In the genomic region with DNA sequence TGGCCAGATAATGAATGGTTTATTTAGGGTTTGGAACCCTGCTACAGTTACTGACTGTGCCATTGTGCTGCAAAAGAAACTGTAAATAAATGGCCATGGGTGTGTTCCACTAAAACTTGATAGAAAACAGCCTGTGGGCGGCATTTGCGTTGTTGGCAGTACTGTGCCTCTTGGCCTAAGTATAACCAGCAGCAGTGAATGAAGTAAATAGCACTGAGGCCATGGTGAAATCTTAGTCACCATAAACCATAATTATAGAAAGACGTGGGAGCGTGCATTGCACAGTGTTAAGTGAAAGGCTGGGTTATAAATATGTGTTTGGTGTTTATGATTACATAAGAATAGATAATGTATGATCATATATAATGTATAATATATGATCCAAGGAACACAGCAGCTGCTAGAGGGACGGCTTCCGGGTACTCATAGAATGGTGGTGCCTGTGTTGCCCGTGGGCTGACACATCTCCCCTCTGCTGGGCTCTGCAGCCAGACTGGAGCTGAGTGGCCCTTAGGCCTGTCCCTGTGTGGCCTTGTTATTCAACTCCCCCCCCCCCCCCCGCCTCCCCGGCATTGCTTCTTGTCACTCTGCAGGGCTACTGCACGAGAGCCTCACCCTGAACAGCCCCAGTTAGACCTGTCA, we compare ENCODE assay signal across 16 mouse cellular contexts. TPM values are rescaled to one million over a fixed set of nuclear protein-coding genes. Genes with fewer than 3 reads are reported as not detected.
DNase-seq lines count a peak whose midpoint lies in the region; ATAC-seq lines count a peak whose summit lies in the region.
"Had no signal": no experiment of that assay in that cellular context is flagged by ENCODE, and none has a peak within 500 bp of the region (broad histone marks: within the 10 kb centered on the region; RNA-seq: fewer than 3 reads in every experiment).

No protein-coding gene starts in this region.

- H3K9me3 ChIP-seq in heart, embryonic 12.5 days (replicated peaks) = no peaks in the 10 kb centered on the region
- H3K9me3 ChIP-seq in liver, embryonic 13.5 days (replicated peaks) = no peaks in the 10 kb centered on the region
- no peaks in the 10 kb centered on the region for H3K9me3 ChIP-seq in liver, embryonic 11.5 days (ENCODE audit: control insufficient read depth, low read length)
- H3K9me3 ChIP-seq: embryonic facial prominence, embryonic 12.5 days; hindbrain, embryonic 13.5 days; liver, embryonic 15.5 days had no signal

- no peak overlapping the region for H3K27ac ChIP-seq in heart, embryonic 12.5 days (ENCODE audit: poor library complexity, severe bottlenecking)
- H3K27ac ChIP-seq in liver, embryonic 13.5 days = 0 out of 2 replicates have a peak overlapping the region, but pooled peaks have one; percentile 18
- no peak overlapping the region for H3K27ac ChIP-seq in liver, embryonic 11.5 days (ENCODE audit: low read depth, low read length)
- H3K27ac ChIP-seq: embryonic facial prominence, embryonic 12.5 days; hindbrain, embryonic 13.5 days had no signal

- peak overlapping the region; percentile 27; the same call in 1 of the 2 replicates for H3K9ac ChIP-seq in heart, embryonic 12.5 days
- H3K9ac ChIP-seq in liver, embryonic 13.5 days = no peak overlapping the region
- H3K9ac ChIP-seq in liver, embryonic 11.5 days (ENCODE audit: low read depth, low read length) = no peak overlapping the region
- H3K9ac ChIP-seq: embryonic facial prominence, embryonic 12.5 days; liver, embryonic 15.5 days had no signal

- peak overlapping the region; percentile 46; the same call in 1 of the 2 replicates for H3K4me2 ChIP-seq in heart, embryonic 12.5 days
- 0 out of 2 replicates have a peak overlapping the region, but pooled peaks have one; percentile 17 for H3K4me2 ChIP-seq in liver, embryonic 13.5 days
- H3K4me2 ChIP-seq in liver, embryonic 11.5 days = no peak overlapping the region
- H3K4me2 ChIP-seq: embryonic facial prominence, embryonic 12.5 days; hindbrain, embryonic 13.5 days had no signal

- WGBS in heart, embryonic 12.5 days = 63% methylated on average over 9 of the region's 10 CpGs
- 57% methylated on average over 10 of the region's 10 CpGs for WGBS in liver, embryonic 13.5 days (ENCODE audit: insufficient replicate concordance)
- 67% methylated on average over 10 of the region's 10 CpGs for WGBS in liver, embryonic 11.5 days

- no peaks in the 10 kb centered on the region for H3K36me3 ChIP-seq in heart, embryonic 12.5 days
- H3K36me3 ChIP-seq in liver, embryonic 13.5 days = no peaks in the 10 kb centered on the region
- H3K36me3 ChIP-seq in liver, embryonic 11.5 days (ENCODE audit: control insufficient read depth, insufficient read depth, low read length) = no peaks in the 10 kb centered on the region
- H3K36me3 ChIP-seq: liver, embryonic 15.5 days had no signal

- ATAC-seq in heart, embryonic 12.5 days (ENCODE audit: insufficient number of reproducible peaks, low FRiP score) = no peak
- no peak for ATAC-seq in liver, embryonic 13.5 days (ENCODE audit: low read depth)
- no peak for ATAC-seq in liver, embryonic 11.5 days (replicated peaks; ENCODE audit: low FRiP score)

- H3K27me3 ChIP-seq in heart, embryonic 12.5 days (replicated peaks) = no peaks in the 10 kb centered on the region
- 0 out of 2 replicates have a peak, but pooled peaks cover 3% of the 10 kb centered on the region for H3K27me3 ChIP-seq in liver, embryonic 13.5 days
- no peaks in the 10 kb centered on the region for H3K27me3 ChIP-seq in liver, embryonic 11.5 days (replicated peaks; ENCODE audit: control insufficient read depth, insufficient read depth, low read length)
- H3K27me3 ChIP-seq: embryonic facial prominence, embryonic 12.5 days; hindbrain, embryonic 13.5 days; liver, embryonic 15.5 days had no signal

- DNase-seq in adrenal gland, postnatal 14 days = peak; percentile 27
- DNase-seq in adrenal gland, postnatal 10 days = no peak
- no peak for DNase-seq in heart, postnatal 36 days
- DNase-seq in liver, embryonic 13.5 days = no peak
- DNase-seq in liver, embryonic 11.5 days (ENCODE audit: low spot score) = no peak
- DNase-seq in left cerebral cortex, postnatal 25 days (ENCODE audit: low spot score in 2 of 2) = peak; percentile 60 to 86
- no peak for DNase-seq in cerebellum, adult 11-12 months
- DNase-seq: cerebellum, adult 11 months; kidney, adult 2 months; layer of hippocampus, adult 9-11 months; thymus, postnatal 14 days had no signal

- peaks cover 34% of the 10 kb centered on the region for H3K4me1 ChIP-seq in heart, embryonic 12.5 days (replicated peaks)
- H3K4me1 ChIP-seq in liver, embryonic 13.5 days (replicated peaks) = peaks cover 26% of the 10 kb centered on the region
- H3K4me1 ChIP-seq in liver, embryonic 11.5 days (replicated peaks; ENCODE audit: control insufficient read depth, insufficient read depth, low read length) = peaks cover 17% of the 10 kb centered on the region
- H3K4me1 ChIP-seq: hindbrain, embryonic 13.5 days had no signal

- no peak overlapping the region for H3K4me3 ChIP-seq in heart, embryonic 12.5 days
- no peak overlapping the region for H3K4me3 ChIP-seq in liver, embryonic 13.5 days (replicated peaks)
- H3K4me3 ChIP-seq in liver, embryonic 11.5 days (ENCODE audit: low read depth, low read length) = no peak overlapping the region
- H3K4me3 ChIP-seq: embryonic facial prominence, embryonic 12.5 days; hindbrain, embryonic 13.5 days; liver, embryonic 15.5 days had no signal

- intact Hi-C loops in heart, postnatal 36 days (cut with DNase I) = loop anchor here (10.0 kb wide), 1 partner anchor 826 kb away; a partner anchor contains a TSS
- intact Hi-C loops in left cerebral cortex, postnatal 25 days (cut with DNase I) = loop anchor here (10.0 kb wide), 1 partner anchor 826 kb away; a partner anchor contains a TSS

RNA-seq across cellular contexts. Expression of a gene that starts 17.5 kb away (rescaled TPM):
- 5.0 and 5.7 TPM in 2 replicates for total RNA-seq in adrenal gland, postnatal 14 days (2021)
- total RNA-seq in adrenal gland, postnatal 10 days (2021) = 1 to 10 TPM; 3.2 to 8.1 TPM
- polyA plus RNA-seq in heart, embryonic 12.5 days (2016; fragmentation: Nextera tagmentation; extraction: Ambion mirVana) = 3.0 and 4.3 TPM in 2 replicates
- 1 to 10 TPM; 2.3 to 2.4 TPM for total RNA-seq in heart, postnatal 36 days (2021)
- polyA plus RNA-seq in liver, embryonic 13.5 days (2015; fragmentation: Nextera tagmentation; extraction: Ambion mirVana) = 2.3 and 2.5 TPM in 2 replicates
- polyA plus RNA-seq in liver, embryonic 11.5 days (2014; fragmentation: Nextera tagmentation; extraction: Ambion mirVana) = 7.4 and 9.1 TPM in 2 replicates
- total RNA-seq in left cerebral cortex, postnatal 25 days (2021) = 10 to 100 TPM; 12.5 to 15.5 TPM

RNA-seq across cellular contexts. Expression of a gene that starts 23.3 kb away (rescaled TPM):
- 0.53 and 0.89 TPM in 2 replicates for total RNA-seq in adrenal gland, postnatal 14 days (2021)
- under 1 TPM; 0.33 to 0.39 TPM for total RNA-seq in adrenal gland, postnatal 10 days (2021)
- polyA plus RNA-seq in heart, embryonic 12.5 days (2016; fragmentation: Nextera tagmentation; extraction: Ambion mirVana) = not detected in 2 replicates
- not detected for total RNA-seq in heart, postnatal 36 days (2021)
- not detected in 2 replicates for polyA plus RNA-seq in liver, embryonic 13.5 days (2015; fragmentation: Nextera tagmentation; extraction: Ambion mirVana)
- polyA plus RNA-seq in liver, embryonic 11.5 days (2014; fragmentation: Nextera tagmentation; extraction: Ambion mirVana) = not detected in 2 replicates
- not detected for total RNA-seq in left cerebral cortex, postnatal 25 days (2021)
- total RNA-seq: megakaryocyte-erythroid progenitor cell, adult 5-6 weeks had no signal
- polyA plus RNA-seq: hindbrain, embryonic 13.5 days had no signal

RNA-seq across cellular contexts. Expression of a gene that starts 29.2 kb away (rescaled TPM):
- total RNA-seq in adrenal gland, postnatal 14 days (2021) = 95.6 and 167 TPM in 2 replicates
- total RNA-seq in adrenal gland, postnatal 10 days (2021) = 100 to 1,000 TPM; 107 to 113 TPM
- 67.5 and 70.3 TPM in 2 replicates for polyA plus RNA-seq in heart, embryonic 12.5 days (2016; fragmentation: Nextera tagmentation; extraction: Ambion mirVana)
- total RNA-seq in heart, postnatal 36 days (2021) = 10 to 100 TPM; 36.1 to 51.4 TPM
- 20.0 and 21.8 TPM in 2 replicates for polyA plus RNA-seq in liver, embryonic 13.5 days (2015; fragmentation: Nextera tagmentation; extraction: Ambion mirVana)
- 33.7 and 34.3 TPM in 2 replicates for polyA plus RNA-seq in liver, embryonic 11.5 days (2014; fragmentation: Nextera tagmentation; extraction: Ambion mirVana)
- total RNA-seq in left cerebral cortex, postnatal 25 days (2021) = 10 to 100 TPM; 66.3 to 77.4 TPM

RNA-seq across cellular contexts. Expression of a gene that starts 50.4 kb away (rescaled TPM):
- 13.7 and 13.8 TPM in 2 replicates for total RNA-seq in adrenal gland, postnatal 14 days (2021)
- 10 to 100 TPM; 14.0 to 15.9 TPM for total RNA-seq in adrenal gland, postnatal 10 days (2021)
- 5.8 and 7.1 TPM in 2 replicates for polyA plus RNA-seq in heart, embryonic 12.5 days (2016; fragmentation: Nextera tagmentation; extraction: Ambion mirVana)
- total RNA-seq in heart, postnatal 36 days (2021) = 10 to 100 TPM; 14.0 to 14.7 TPM
- polyA plus RNA-seq in liver, embryonic 13.5 days (2015; fragmentation: Nextera tagmentation; extraction: Ambion mirVana) = 7.4 and 8.9 TPM in 2 replicates
- 8.9 and 9.7 TPM in 2 replicates for polyA plus RNA-seq in liver, embryonic 11.5 days (2014; fragmentation: Nextera tagmentation; extraction: Ambion mirVana)
- total RNA-seq in left cerebral cortex, postnatal 25 days (2021) = 10 to 100 TPM; 12.7 to 13.0 TPM

RNA-seq across cellular contexts. Expression of a gene that starts 55.7 kb away (rescaled TPM):
- 6.0 and 8.5 TPM in 2 replicates for total RNA-seq in adrenal gland, postnatal 14 days (2021)
- total RNA-seq in adrenal gland, postnatal 10 days (2021) = 1 to 10 TPM; 3.7 TPM
- 1.1 and 1.3 TPM in 2 replicates for polyA plus RNA-seq in heart, embryonic 12.5 days (2016; fragmentation: Nextera tagmentation; extraction: Ambion mirVana)
- total RNA-seq in heart, postnatal 36 days (2021) = under 1 TPM; 0.31 to 0.81 TPM
- 0.28 and 0.38 TPM in 2 replicates for polyA plus RNA-seq in liver, embryonic 13.5 days (2015; fragmentation: Nextera tagmentation; extraction: Ambion mirVana)
- 0.16 and 0.69 TPM in 2 replicates for polyA plus RNA-seq in liver, embryonic 11.5 days (2014; fragmentation: Nextera tagmentation; extraction: Ambion mirVana)
- 1 to 10 TPM; 2.5 to 4.5 TPM for total RNA-seq in left cerebral cortex, postnatal 25 days (2021)

Comparison
In these comparisons a context has a peak if more than half of its experiments do, and no peak if none do; other contexts are left out.
1. DNase-seq: peak in adrenal gland, postnatal 14 days (single experiment) and left cerebral cortex, postnatal 25 days (2 of 2); none in adrenal gland, postnatal 10 days (single experiment), heart, postnatal 36 days (0 of 2), liver, embryonic 13.5 days (single experiment), liver, embryonic 11.5 days (single experiment) and cerebellum, adult 11-12 months (single experiment).